16 mouse cellular contexts compared by ENCODE assay signal in genomic region chr11:117979388-117979787, GRCm38 (mm10). TPM values are rescaled to one million over a fixed set of nuclear protein-coding genes. Genes with fewer than 3 reads are reported as not detected.
DNase-seq lines count a peak whose midpoint lies in the region; ATAC-seq and TF ChIP-seq lines count a peak whose summit lies in the region.
"Had no signal": no experiment of that assay in that cellular context is flagged by ENCODE, and none has a peak within 500 bp of the region (broad histone marks: within the 10 kb centered on the region; RNA-seq: fewer than 3 reads in every experiment).

No protein-coding gene starts in this region.

- no peaks in the 10 kb centered on the region for H3K79me3 ChIP-seq in C2C12 (ENCODE audit: low read depth)

- no peaks in the 10 kb centered on the region for H3K79me2 ChIP-seq in C2C12 (ENCODE audit: control insufficient read depth, insufficient read depth)

- peak; percentile 54 for DNase-seq in kidney, postnatal 10 days
- DNase-seq in kidney, adult 8-10 months: no peak
- peak; percentile 51 for DNase-seq in adipocyte (ENCODE audit: low spot score)
- no peak for DNase-seq in right cerebral cortex, postnatal 10 days (ENCODE audit: low spot score in 2 of 2)
- DNase-seq in testis, postnatal 14 days (ENCODE audit: low spot score): no peak
- DNase-seq in frontal cortex, postnatal 36 days (ENCODE audit: low spot score in 2 of 2): no peak
- DNase-seq: adrenal gland, adult 2 months; embryo, embryonic 11 days; thymus, postnatal 36 days had no signal

- no peaks in the 10 kb centered on the region for H3K27me3 ChIP-seq in C2C12 (ENCODE audit: control insufficient read depth, insufficient read depth, insufficient read length)
- H3K27me3 ChIP-seq: forebrain, embryonic 15.5 days had no signal

- ATAC-seq in megakaryocyte progenitor cell, adult 5-6 weeks (replicated peaks; ENCODE audit: poor library complexity): peak; percentile 47
- ATAC-seq: forebrain, embryonic 15.5 days; lung, postnatal 0 days; midbrain, embryonic 15.5 days had no signal

- no peak overlapping the region for H3K4me3 ChIP-seq in C2C12 (ENCODE audit: insufficient read depth, poor library complexity, severe bottlenecking)
- H3K4me3 ChIP-seq: forebrain, embryonic 15.5 days; heart, embryonic 12.5 days; liver, embryonic 15.5 days; midbrain, embryonic 15.5 days had no signal

- TF ChIP-seq CTCF in C2C12 (IDR thresholded peaks at IDR 0.05; ENCODE audit: control insufficient read depth, insufficient read depth, insufficient read length): no peak

- H3ac ChIP-seq in C2C12 (ENCODE audit: control insufficient read depth, insufficient read length, low read depth): no peak overlapping the region

- H3K36me3 ChIP-seq in C2C12 (ENCODE audit: control insufficient read depth, insufficient read depth): no peaks in the 10 kb centered on the region
- H3K36me3 ChIP-seq: forebrain, embryonic 15.5 days; heart, embryonic 12.5 days; liver, embryonic 15.5 days; midbrain, embryonic 15.5 days had no signal

TF ChIP-seq in C2C12, 6 proteins besides CTCF, POLR2A, EP300 and RAD21:
- TF ChIP-seq USF1 (IDR thresholded peaks at IDR 0.05; ENCODE audit: low read depth) (peak; percentile 28), MAX (IDR thresholded peaks at IDR 0.05) (peak; percentile 33), MYOD1 (IDR thresholded peaks at IDR 0.05; ENCODE audit: control insufficient read depth, insufficient read length, low read depth) (peak; percentile 50), FOSL1 (IDR thresholded peaks at IDR 0.05; ENCODE audit: insufficient read depth, low read length, poor library complexity, severe bottlenecking) (no peak), MYOG (IDR thresholded peaks at IDR 0.05; ENCODE audit: control insufficient read depth, extremely low read depth, insufficient read length) (no peak), CEBPB (IDR thresholded peaks at IDR 0.05; ENCODE audit: low read depth) (peak; percentile 97)

RNA-seq across cellular contexts. Expression of gene Pgs1, which starts 6.7 kb away (rescaled TPM):
- polyA plus RNA-seq in C2C12 (2012; fragmentation: generic; extraction: Trizol): 65.8 TPM
- total RNA-seq in megakaryocyte progenitor cell, adult 5-6 weeks (2015): 13.0 and 14.7 TPM in 2 replicates
- 15.6 and 18.7 TPM in 2 replicates for total RNA-seq in megakaryocyte progenitor cell, adult 5-6 weeks (2017)

RNA-seq across cellular contexts. Expression of gene Socs3, which starts 9.5 kb away (rescaled TPM):
- polyA plus RNA-seq in C2C12 (2012; fragmentation: generic; extraction: Trizol): 12.5 TPM
- total RNA-seq in megakaryocyte progenitor cell, adult 5-6 weeks (2015): 0.76 and 0.96 TPM in 2 replicates
- total RNA-seq in megakaryocyte progenitor cell, adult 5-6 weeks (2017): 0.79 and 1.1 TPM in 2 replicates

Comparison
In these comparisons a context has a peak if more than half of its experiments do, and no peak if none do; other contexts are left out.
1. DNase-seq: peak in kidney, postnatal 10 days (single experiment) and adipocyte (single experiment); none in kidney, adult 8-10 months (0 of 2), right cerebral cortex, postnatal 10 days (0 of 2), testis, postnatal 14 days (single experiment) and frontal cortex, postnatal 36 days (0 of 2).